Mouse (Mus musculus): ENCODE measurements around the gene Slc47a2. TPM values are rescaled to one million over a fixed set of nuclear protein-coding genes. Genes with fewer than 3 reads are reported as not detected.

Gene Slc47a2
- total and polyA plus RNA-seq, 2 experiments from 2014 or later = not detected

DNA sequence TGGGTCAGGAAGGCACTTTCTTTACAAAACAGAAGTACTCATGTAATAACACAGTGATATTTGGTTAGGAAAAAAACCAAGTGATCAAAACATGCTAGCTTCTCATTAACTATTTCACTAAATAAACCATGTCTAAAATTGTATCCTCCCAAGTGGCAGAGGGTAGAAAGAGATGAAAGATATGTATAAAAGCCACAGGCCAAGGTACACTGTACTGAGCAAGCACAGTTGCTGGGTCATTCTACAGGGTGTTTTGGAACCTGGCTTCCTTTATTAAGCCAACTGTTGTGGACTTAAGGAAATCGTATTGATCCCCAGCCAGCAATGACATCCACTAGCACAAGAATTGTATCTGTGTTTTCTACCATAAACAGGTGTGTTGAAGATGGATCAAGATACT, 78.8 kb downstream of the Slc47a2 start:
- Histone ChIP-seq H3K9me3 (ENCODE audit: low read length) (no peaks in the 10 kb centered on the region), H3K4me2 (ENCODE audit: low read depth) (no peak overlapping the region), H3K9ac (no peak overlapping the region), H3K4me1 (ENCODE audit: insufficient read depth) (peaks cover 3% of the 10 kb centered on the region; the same call in 1 of the 2 replicates), H3K4me3 (ENCODE audit: low read depth, low read length) (no peak overlapping the region), H3K36me3 (ENCODE audit: insufficient read depth) (peaks cover 37% of the 10 kb centered on the region), H3K27ac (ENCODE audit: low read depth, low read length) (no peak overlapping the region), H3K27me3 (ENCODE audit: insufficient read depth, low read length) (no peaks in the 10 kb centered on the region)
- ATAC-seq (no peak), DNase-seq (no peak)
- TF ChIP-seq CTCF (IDR thresholded peaks at IDR 0.05; ENCODE audit: low read depth) = no peak
- WGBS = 90% methylated on average over 1 of the region's 1 CpGs

DNA sequence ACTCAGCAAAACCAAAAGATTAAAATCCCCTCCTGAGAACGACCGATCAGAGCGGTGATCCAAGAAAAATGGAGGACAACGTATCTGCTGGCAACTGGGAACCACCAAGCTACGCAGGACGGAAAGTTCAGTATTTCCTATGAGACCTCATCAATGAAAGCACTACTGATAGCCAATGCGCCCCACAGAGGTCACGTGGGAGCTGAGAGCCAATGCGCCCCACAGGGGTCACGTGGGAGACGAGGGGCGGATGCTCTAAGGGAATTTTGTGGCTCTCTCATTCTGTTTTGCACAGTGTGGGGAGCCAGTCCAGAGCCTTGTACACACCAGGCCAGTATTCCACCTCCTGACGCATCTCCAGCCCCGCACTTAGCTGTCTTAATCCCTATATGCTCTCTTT, 80.1 kb downstream of the Slc47a2 start:
- Histone ChIP-seq H3K4me3 (ENCODE audit: low read depth, low read length) (no peak overlapping the region), H3K9ac (no peak overlapping the region), H3K4me2 (ENCODE audit: low read depth) (no peak overlapping the region), H3K36me3 (ENCODE audit: insufficient read depth) (peaks cover 49% of the 10 kb centered on the region), H3K4me1 (ENCODE audit: insufficient read depth) (peaks cover 3% of the 10 kb centered on the region; the same call in 1 of the 2 replicates), H3K9me3 (ENCODE audit: low read length) (no peaks in the 10 kb centered on the region), H3K27ac (ENCODE audit: low read depth, low read length) (no peak overlapping the region), H3K27me3 (ENCODE audit: insufficient read depth, low read length) (no peaks in the 10 kb centered on the region)
- TF ChIP-seq CTCF (IDR thresholded peaks at IDR 0.05; ENCODE audit: low read depth) = no peak
- no peak for DNase-seq
- no peak for ATAC-seq
- WGBS = 91% methylated on average over 14 of the region's 14 CpGs

DNA sequence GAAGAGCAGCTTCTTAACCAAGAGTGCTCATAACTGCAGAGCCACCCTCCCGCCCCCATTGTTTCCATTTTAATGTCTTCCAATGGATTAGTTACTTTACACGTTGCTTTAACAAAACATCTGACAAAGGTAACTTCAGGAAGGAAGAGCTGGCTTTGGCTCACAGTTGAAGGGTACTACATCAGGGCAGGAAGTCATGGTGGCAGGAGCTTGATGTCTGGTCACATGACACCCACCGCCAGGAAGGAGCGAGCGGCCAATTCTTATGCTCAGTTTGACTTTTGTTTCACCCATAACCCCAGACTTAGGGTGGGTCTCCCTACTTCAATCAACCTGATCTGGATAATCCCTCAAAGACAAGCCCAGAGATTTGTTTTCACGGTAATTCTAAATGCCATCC, 83.6 kb downstream of the Slc47a2 start:
- WGBS = 87% methylated on average over 6 of the region's 6 CpGs
- Histone ChIP-seq H3K9me3 (ENCODE audit: low read length) (no peaks in the 10 kb centered on the region), H3K9ac (no peak overlapping the region)

DNA sequence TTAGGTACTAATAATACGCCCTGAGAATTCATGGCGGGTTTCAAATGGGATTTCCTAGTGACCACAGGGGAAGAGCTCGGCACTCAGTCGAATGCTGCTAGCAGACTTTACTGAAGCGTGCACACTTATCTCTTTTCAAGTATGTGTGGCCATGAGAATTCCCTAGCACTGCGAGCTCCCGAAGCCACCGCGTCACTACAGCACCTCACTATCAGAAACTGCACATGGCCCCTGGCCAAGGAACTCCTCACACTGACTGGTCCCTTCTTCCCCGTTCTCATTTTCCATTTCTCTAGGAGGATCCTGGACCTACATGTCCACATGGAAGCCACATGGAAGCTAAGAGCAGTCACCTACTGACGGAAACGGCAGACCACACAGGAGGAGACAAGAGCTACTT, 89.9 kb downstream of the Slc47a2 start:
- 95% methylated on average over 12 of the region's 12 CpGs for WGBS
- H3K4me2 ChIP-seq (ENCODE audit: low read depth) = no peak overlapping the region
- no peak for DNase-seq
- H3K27ac ChIP-seq (ENCODE audit: low read depth, low read length) = no peak overlapping the region
- H3K4me1 ChIP-seq (ENCODE audit: insufficient read depth) = no peaks in the 10 kb centered on the region
- TF ChIP-seq CTCF (IDR thresholded peaks at IDR 0.05; ENCODE audit: low read depth) = no peak
- H3K27me3 ChIP-seq (ENCODE audit: insufficient read depth, low read length) = no peaks in the 10 kb centered on the region
- H3K4me3 ChIP-seq (ENCODE audit: low read depth, low read length) = no peak overlapping the region
- H3K9me3 ChIP-seq (ENCODE audit: low read length) = no peaks in the 10 kb centered on the region
- H3K9ac ChIP-seq = no peak overlapping the region
- H3K36me3 ChIP-seq (ENCODE audit: insufficient read depth) = peaks cover 67% of the 10 kb centered on the region
- ATAC-seq = no peak

More for the DNA sequence above, 83.6 kb downstream of the Slc47a2 start:
- H3K4me3 ChIP-seq (ENCODE audit: low read depth, low read length) = no peak overlapping the region
- no peak overlapping the region for H3K27ac ChIP-seq (ENCODE audit: low read depth, low read length)
- no peaks in the 10 kb centered on the region for H3K27me3 ChIP-seq (ENCODE audit: insufficient read depth, low read length)
- no peaks in the 10 kb centered on the region for H3K4me1 ChIP-seq (ENCODE audit: insufficient read depth)
- TF ChIP-seq CTCF (IDR thresholded peaks at IDR 0.05; ENCODE audit: low read depth) = no peak
- H3K4me2 ChIP-seq (ENCODE audit: low read depth) = no peak overlapping the region
- ATAC-seq (no peak), DNase-seq (no peak)
- peaks cover 67% of the 10 kb centered on the region for H3K36me3 ChIP-seq (ENCODE audit: insufficient read depth)

DNA sequence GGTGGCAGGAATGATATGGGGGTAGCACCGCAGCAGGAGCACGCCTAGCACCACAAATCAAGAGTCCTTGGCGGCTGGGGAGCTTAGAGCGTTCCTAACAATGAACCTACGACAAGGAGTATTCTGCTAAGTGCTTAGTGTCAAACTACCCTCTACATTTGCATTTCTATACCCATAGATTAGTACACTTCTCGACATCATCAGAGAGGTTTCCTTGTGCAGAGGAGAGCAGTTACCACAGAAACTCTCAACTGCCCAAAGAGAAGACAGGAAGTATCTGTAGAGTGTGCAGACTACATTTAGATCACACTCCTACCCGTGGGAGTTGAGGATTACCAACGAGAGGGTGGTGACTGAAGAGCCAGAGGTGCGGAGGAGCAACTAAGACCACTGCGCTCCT, 90.9 kb downstream of the Slc47a2 start:
- Histone ChIP-seq H3K4me1 (ENCODE audit: insufficient read depth) (no peaks in the 10 kb centered on the region), H3K4me2 (ENCODE audit: low read depth) (no peak overlapping the region), H3K9ac (no peak overlapping the region), H3K4me3 (ENCODE audit: low read depth, low read length) (no peak overlapping the region), H3K9me3 (ENCODE audit: low read length) (no peaks in the 10 kb centered on the region), H3K36me3 (ENCODE audit: insufficient read depth) (peaks cover 58% of the 10 kb centered on the region), H3K27ac (ENCODE audit: low read depth, low read length) (no peak overlapping the region), H3K27me3 (ENCODE audit: insufficient read depth, low read length) (no peaks in the 10 kb centered on the region)
- DNase-seq (no peak), ATAC-seq (no peak)
- TF ChIP-seq CTCF (IDR thresholded peaks at IDR 0.05; ENCODE audit: low read depth) = no peak
- WGBS = 64% methylated on average over 10 of the region's 10 CpGs

Other genes starting within 250 kb of the Slc47a2 start
- 1.1 and 4.2 TPM in 2 replicates for gene Tnfrsf13b, start 216.1 kb downstream of the Slc47a2 start, total RNA-seq (2014; rRNA removed)
- gene Tnfrsf13b, start 216.1 kb downstream of the Slc47a2 start, polyA plus RNA-seq (2015; fragmentation: Nextera tagmentation; extraction: Ambion mirVana) = 0.83 and 1.4 TPM in 2 replicates
- gene Usp22, start 167.8 kb downstream of the Slc47a2 start, total RNA-seq (2014; rRNA removed) = 545 and 656 TPM in 2 replicates
- gene Usp22, start 167.8 kb downstream of the Slc47a2 start, polyA plus RNA-seq (2015; fragmentation: Nextera tagmentation; extraction: Ambion mirVana) = 345 and 405 TPM in 2 replicates
- gene Aldh3a1, start 135.3 kb downstream of the Slc47a2 start, total RNA-seq (2014; rRNA removed) = 0.62 TPM in 1 of 2 replicates, not detected in the other
- 0.89 and 1.2 TPM in 2 replicates for gene Aldh3a1, start 135.3 kb downstream of the Slc47a2 start, polyA plus RNA-seq (2015; fragmentation: Nextera tagmentation; extraction: Ambion mirVana)
- gene Aldh3a2, start 75.4 kb downstream of the Slc47a2 start, total RNA-seq (2014; rRNA removed) = 32.5 and 50.2 TPM in 2 replicates
- gene Aldh3a2, start 75.4 kb downstream of the Slc47a2 start, polyA plus RNA-seq (2015; fragmentation: Nextera tagmentation; extraction: Ambion mirVana) = 25.9 and 34.0 TPM in 2 replicates
- gene Slc47a1, start 35.5 kb upstream of the Slc47a2 start, total RNA-seq (2014; rRNA removed) = 1.5 and 2.3 TPM in 2 replicates
- gene Slc47a1, start 35.5 kb upstream of the Slc47a2 start, polyA plus RNA-seq (2015; fragmentation: Nextera tagmentation; extraction: Ambion mirVana) = 0.75 and 1.3 TPM in 2 replicates
- 85.9 and 91.3 TPM in 2 replicates for gene Rnf112, start 111.3 kb upstream of the Slc47a2 start, total RNA-seq (2014; rRNA removed)
- 17.4 and 27.3 TPM in 2 replicates for gene Rnf112, start 111.3 kb upstream of the Slc47a2 start, polyA plus RNA-seq (2015; fragmentation: Nextera tagmentation; extraction: Ambion mirVana)
- 8.0 and 17.4 TPM in 2 replicates for gene Mfap4, start 142.6 kb upstream of the Slc47a2 start, total RNA-seq (2014; rRNA removed)
- 19.6 and 23.0 TPM in 2 replicates for gene Mfap4, start 142.6 kb upstream of the Slc47a2 start, polyA plus RNA-seq (2015; fragmentation: Nextera tagmentation; extraction: Ambion mirVana)
- 45.9 and 50.3 TPM in 2 replicates for gene Mapk7, start 151.5 kb upstream of the Slc47a2 start, total RNA-seq (2014; rRNA removed)
- gene Mapk7, start 151.5 kb upstream of the Slc47a2 start, polyA plus RNA-seq (2015; fragmentation: Nextera tagmentation; extraction: Ambion mirVana) = 53.6 and 58.5 TPM in 2 replicates
- 18.8 and 27.5 TPM in 2 replicates for gene B9d1, start 162.3 kb upstream of the Slc47a2 start, total RNA-seq (2014; rRNA removed)
- gene B9d1, start 162.3 kb upstream of the Slc47a2 start, polyA plus RNA-seq (2015; fragmentation: Nextera tagmentation; extraction: Ambion mirVana) = 25.4 and 26.8 TPM in 2 replicates
- gene Epn2, start 236.8 kb upstream of the Slc47a2 start, total RNA-seq (2014; rRNA removed) = 68.9 and 80.6 TPM in 2 replicates
- gene Epn2, start 236.8 kb upstream of the Slc47a2 start, polyA plus RNA-seq (2015; fragmentation: Nextera tagmentation; extraction: Ambion mirVana) = 60.7 and 77.3 TPM in 2 replicates